Mouse (Mus musculus): Measurements from ENCODE around the gene Maff.

- TF ChIP-seq POLR2A (IDR thresholded peaks at IDR 0.05; ENCODE audit: insufficient read length, low read depth) = no peak
- no peak for TF ChIP-seq USF1 (IDR thresholded peaks at IDR 0.05; ENCODE audit: low read depth)
- TF ChIP-seq MAX (IDR thresholded peaks at IDR 0.05; ENCODE audit: low read depth) = no peak
- no peak for TF ChIP-seq E2F4 (IDR thresholded peaks at IDR 0.05; ENCODE audit: insufficient read depth)
- no peak for TF ChIP-seq POLR2AphosphoS2 (IDR thresholded peaks at IDR 0.05; ENCODE audit: insufficient read length, low read depth)
These were observed 13.5 kb downstream of the Maff start for GRCm38 (mm10) chr15:79359954-79360353.
